Comparison of ENCODE assay signal across 24 mouse cellular contexts in the genomic region with DNA sequence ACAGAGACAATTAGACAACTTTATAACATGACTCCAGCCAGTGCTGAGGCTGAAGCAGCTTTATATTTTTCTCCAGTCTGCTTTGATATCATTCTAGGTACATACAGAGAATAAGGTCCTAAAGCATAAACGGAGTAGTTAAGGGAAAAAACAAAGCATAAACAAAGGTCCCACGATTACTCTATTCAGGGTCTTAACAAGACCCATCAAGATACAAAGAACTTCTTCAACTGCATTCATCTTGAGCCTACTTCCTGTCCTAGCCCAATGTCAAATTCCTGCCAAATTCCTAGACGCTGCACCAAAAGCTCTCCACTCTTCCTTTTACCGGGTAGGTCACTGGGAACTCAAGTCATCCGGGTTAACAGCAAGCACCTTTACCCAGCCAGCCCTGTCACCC. TPM values are rescaled to one million over a fixed set of nuclear protein-coding genes. Genes with fewer than 3 reads are reported as not detected.
DNase-seq lines count a peak whose midpoint lies in the region; ATAC-seq and TF ChIP-seq lines count a peak whose summit lies in the region.
"Had no signal": no experiment of that assay in that cellular context is flagged by ENCODE, and none has a peak within 500 bp of the region (broad histone marks: within the 10 kb centered on the region; RNA-seq: fewer than 3 reads in every experiment).

No protein-coding gene starts in this region.

- no peak overlapping the region for H3K4me2 ChIP-seq in kidney, embryonic 15.5 days
- H3K4me2 ChIP-seq: embryonic facial prominence, embryonic 13.5 days; embryonic facial prominence, embryonic 15.5 days; forebrain, embryonic 12.5 days had no signal

- TF ChIP-seq CTCF in ES-Bruce4 (IDR thresholded peaks at IDR 0.05; ENCODE audit: low read depth, low read length), result no peak

- WGBS in kidney, embryonic 15.5 days, result 70% methylated on average over 5 of the region's 5 CpGs

- DNase-seq in ES-E14 (ENCODE audit: low read depth, low spot score), result peak; percentile 94
- DNase-seq in WW6 (ENCODE audit: low read depth, low spot score), result peak; percentile 79
- no peak for DNase-seq in heart, adult 9 months (ENCODE audit: low spot score in 2 of 2)
- DNase-seq in cerebellum, postnatal 4 days (ENCODE audit: low spot score in 2 of 2), result no peak
- no peak for DNase-seq in adrenal gland, adult (ENCODE audit: inconsistent age in 2 of 2, low spot score in 1 of 2)
- DNase-seq: adrenal gland, adult 2 months; adrenal gland, postnatal 10 days; adrenal gland, postnatal 25 days; cerebellum, adult 11 months; cerebellum, adult 18-20 months; cerebellum, adult 8-10 months; cerebellum, adult 9-11 months; cerebellum, postnatal 14 days; cerebellum, postnatal 36 days had no signal

- ATAC-seq in kidney, embryonic 15.5 days (replicated peaks; ENCODE audit: low FRiP score), result no peak
- ATAC-seq: activated CD4-positive, CD25-positive, alpha-beta regulatory T cell, adult 4 months; forebrain, embryonic 14.5 days; forebrain, embryonic 16.5 days had no signal

- H3K9ac ChIP-seq in ES-Bruce4 (ENCODE audit: low read depth, poor library complexity, severe bottlenecking) (no peak overlapping the region), ES-E14 (ENCODE audit: insufficient read depth, low read depth, low read length, poor library complexity, severe bottlenecking) (no peak overlapping the region)
- no peak overlapping the region for H3K9ac ChIP-seq in kidney, embryonic 15.5 days
- H3K9ac ChIP-seq: embryonic facial prominence, embryonic 13.5 days; embryonic facial prominence, embryonic 15.5 days; forebrain, embryonic 12.5 days had no signal

- H3K27ac ChIP-seq in ES-Bruce4 (ENCODE audit: insufficient read depth, low read length), result peak overlapping the region; percentile 81
- peak overlapping the region; percentile 76; the same call in 1 of the 2 replicates for H3K27ac ChIP-seq in ES-E14 (ENCODE audit: insufficient read depth, low read depth, low read length, poor library complexity, severe bottlenecking)
- H3K27ac ChIP-seq in kidney, embryonic 15.5 days, result no peak overlapping the region
- H3K27ac ChIP-seq: embryonic facial prominence, embryonic 13.5 days; embryonic facial prominence, embryonic 15.5 days; forebrain, embryonic 10.5 days; forebrain, embryonic 12.5 days had no signal

- H3K36me3 ChIP-seq in ES-Bruce4 (ENCODE audit: control insufficient read depth, insufficient read depth, low read length, poor library complexity, severe bottlenecking) (no peaks in the 10 kb centered on the region), ES-E14 (ENCODE audit: control insufficient read depth, insufficient read depth, low read length, poor library complexity, severe bottlenecking) (no peaks in the 10 kb centered on the region)
- H3K36me3 ChIP-seq in kidney, embryonic 15.5 days, result no peaks in the 10 kb centered on the region
- H3K36me3 ChIP-seq: embryonic facial prominence, embryonic 13.5 days; embryonic facial prominence, embryonic 15.5 days; forebrain, embryonic 10.5 days; forebrain, embryonic 12.5 days had no signal

- H3K9me3 ChIP-seq in ES-Bruce4 (replicated peaks; ENCODE audit: control insufficient read depth, insufficient read depth, low read length, poor library complexity, severe bottlenecking) (no peaks in the 10 kb centered on the region), ES-E14 (ENCODE audit: control insufficient read depth, insufficient read depth, low read depth, low read length) (no peaks in the 10 kb centered on the region)
- no peaks in the 10 kb centered on the region for H3K9me3 ChIP-seq in kidney, embryonic 15.5 days (replicated peaks)
- H3K9me3 ChIP-seq: embryonic facial prominence, embryonic 13.5 days; embryonic facial prominence, embryonic 15.5 days; forebrain, embryonic 10.5 days; forebrain, embryonic 12.5 days had no signal

- in situ Hi-C loops in ES-E14 (cut with MboI; ENCODE audit: low sequenced_read_pairs in 2 of 2, unreplicated experiment in 2 of 2), result no loop called here

- no peak for TF ChIP-seq EP300 in ES-Bruce4 (IDR thresholded peaks at IDR 0.05; ENCODE audit: insufficient read depth, low read depth, low read length)

- no peak for TF ChIP-seq POLR2A in ES-Bruce4 (IDR thresholded peaks at IDR 0.05; ENCODE audit: insufficient read depth, low read length)

- H3K4me1 ChIP-seq in ES-Bruce4 (ENCODE audit: control insufficient read depth, insufficient read depth, low read length) (peaks cover 2% of the 10 kb centered on the region), ES-E14 (ENCODE audit: control insufficient read depth in 2 of 2, insufficient read depth in 2 of 2, low read length in 2 of 2, poor library complexity in 1 of 2) (peaks cover 4 to 21% of the 10 kb centered on the region in 2 experiments; a peak in 3 of 4 replicates)
- peaks cover 29% of the 10 kb centered on the region for H3K4me1 ChIP-seq in kidney, embryonic 15.5 days
- H3K4me1 ChIP-seq: embryonic facial prominence, embryonic 13.5 days; embryonic facial prominence, embryonic 15.5 days had no signal

- no peaks in the 10 kb centered on the region for H3K27me3 ChIP-seq in ES-Bruce4 (ENCODE audit: control insufficient read depth, insufficient read depth, low read length, poor library complexity, severe bottlenecking)
- H3K27me3 ChIP-seq in kidney, embryonic 15.5 days, result no peaks in the 10 kb centered on the region
- H3K27me3 ChIP-seq: embryonic facial prominence, embryonic 13.5 days; embryonic facial prominence, embryonic 15.5 days; forebrain, embryonic 12.5 days had no signal

- H3K4me3 ChIP-seq in ES-Bruce4 (ENCODE audit: low read depth, low read length) (no peak overlapping the region), ES-E14 (ENCODE audit: insufficient read depth in 1 of 2, low read depth in 1 of 2, low read length in 2 of 2, poor library complexity in 1 of 2, severe bottlenecking in 1 of 2) (no peak overlapping the region)
- H3K4me3 ChIP-seq in kidney, embryonic 15.5 days (replicated peaks), result no peak overlapping the region
- H3K4me3 ChIP-seq: embryonic facial prominence, embryonic 13.5 days; embryonic facial prominence, embryonic 15.5 days; erythroblast, embryonic 14.5 days; forebrain, embryonic 10.5 days; forebrain, embryonic 12.5 days had no signal

TF ChIP-seq in ES-E14, 5 proteins besides CTCF, POLR2A, EP300 and RAD21:
- TF ChIP-seq ZNF384 (IDR thresholded peaks at IDR 0.05; ENCODE audit: low read depth, low read length) (peak; percentile 68), MAFK (IDR thresholded peaks at IDR 0.05; ENCODE audit: insufficient read depth, low read depth, low read length) (no peak), ZC3H11A (IDR thresholded peaks at IDR 0.05; ENCODE audit: borderline replicate concordance, low read depth, low read length) (no peak), HCFC1 (IDR thresholded peaks at IDR 0.05; ENCODE audit: borderline replicate concordance, insufficient read depth, low read length) (no peak), CHD2 (IDR thresholded peaks at IDR 0.05; ENCODE audit: low read depth, low read length) (peak; percentile 78)

RNA-seq across cellular contexts. Expression of gene Pccb, which starts 6.8 kb away (rescaled TPM):
- polyA plus RNA-seq in ES-Bruce4 (2011; ENCODE audit: insufficient read depth, insufficient read length, low read depth, missing spikeins), result 16.1 and 17.8 TPM in 2 replicates
- 24.8 and 27.0 TPM in 2 replicates for total RNA-seq in ES-E14 (2012; rRNA removed)
- polyA plus RNA-seq in kidney, embryonic 15.5 days (2015; fragmentation: Nextera tagmentation; extraction: Ambion mirVana), result 24.5 and 26.4 TPM in 2 replicates

RNA-seq across cellular contexts. Expression of gene Msl2, which starts 32.4 kb away (rescaled TPM):
- 42.4 and 46.1 TPM in 2 replicates for polyA plus RNA-seq in ES-Bruce4 (2011; ENCODE audit: insufficient read depth, insufficient read length, low read depth, missing spikeins)
- 19.5 and 21.3 TPM in 2 replicates for total RNA-seq in ES-E14 (2012; rRNA removed)
- 4.9 and 7.0 TPM in 2 replicates for polyA plus RNA-seq in kidney, embryonic 15.5 days (2015; fragmentation: Nextera tagmentation; extraction: Ambion mirVana)

Comparison
In these comparisons a context has a peak if more than half of its experiments do, and no peak if none do; other contexts are left out.
1. DNase-seq: peak in ES-E14 (single experiment) and WW6 (single experiment); none in heart, adult 9 months (0 of 2), cerebellum, postnatal 4 days (0 of 2) and adrenal gland, adult (0 of 2).